Mouse (Mus musculus): ENCODE results near the gene Polr3b.
A peak's percentile ranks its signal among the peaks of the same experiment; 100 is the strongest.

Polr3b gene

GRCm38 (mm10) chr10:84611664-84612063, 10.4 kb upstream of the Polr3b start:
- DNase-seq: no peak

GRCm38 (mm10) chr10:84612281-84612680, 9.8 kb upstream of the Polr3b start:
- no peak for DNase-seq

DNA sequence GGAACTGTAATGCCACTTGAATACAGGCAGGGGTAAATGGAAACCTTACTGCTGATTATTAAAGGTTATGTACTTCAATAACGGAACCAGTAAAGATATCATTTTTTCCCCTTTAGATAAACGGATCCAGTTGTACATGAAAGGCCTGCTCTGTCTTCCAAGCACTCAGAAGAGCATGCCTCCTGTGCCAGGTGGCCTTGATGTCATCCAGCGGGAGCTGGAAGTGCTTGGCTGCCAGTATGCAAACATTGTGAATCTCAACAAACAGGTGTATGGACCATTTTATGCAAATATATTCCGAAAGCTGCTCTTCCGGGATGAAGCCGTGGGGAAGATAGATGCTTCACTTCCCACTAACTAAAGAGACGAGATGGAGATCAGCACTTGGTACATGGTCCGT, 8.7 kb upstream of the Polr3b start:
- no peak for DNase-seq

DNA sequence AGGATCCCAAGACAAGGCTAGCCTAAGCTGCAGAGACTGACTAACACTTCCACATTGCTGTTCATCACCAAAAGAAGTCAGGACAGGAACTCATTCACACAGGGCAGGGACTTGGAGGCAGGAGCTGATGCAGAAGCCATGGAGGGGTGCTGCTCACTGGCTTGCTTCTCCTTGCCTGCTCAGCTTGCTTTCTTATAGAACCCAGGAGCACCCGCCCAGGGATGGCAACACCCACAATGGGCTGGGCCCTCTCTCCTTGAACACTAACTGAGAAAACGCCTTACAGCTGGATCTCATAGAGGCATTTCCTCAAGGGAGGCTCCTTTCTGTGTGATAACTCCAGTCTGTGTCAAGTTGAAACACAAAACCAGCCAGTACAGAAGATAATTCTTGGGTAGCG, 7.0 kb upstream of the Polr3b start:
- DNase-seq: no peak

DNA sequence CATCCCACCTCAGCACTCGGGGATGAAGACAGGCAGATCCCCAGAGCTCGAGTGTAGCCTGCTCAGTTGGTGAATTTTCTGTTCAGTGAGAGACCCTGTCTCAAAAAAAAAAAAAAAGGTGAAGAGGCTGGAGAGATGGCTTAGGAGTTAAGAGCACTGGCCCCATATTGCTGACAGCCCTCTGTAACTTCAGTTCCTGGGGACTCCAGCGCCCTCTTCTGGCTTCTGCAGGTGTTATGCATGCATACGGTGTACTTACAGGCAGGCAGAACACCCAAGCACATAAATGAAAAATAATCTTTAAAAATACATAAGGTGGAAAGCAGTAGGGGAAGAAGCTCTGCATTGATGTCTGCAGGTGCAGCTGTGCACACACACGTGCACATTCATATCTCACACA, 9.1 kb downstream of the Polr3b start:
- no peak for DNase-seq

- DNase-seq: no peak
Measured at GRCm38 (mm10) chr10:84632005-84632404, 9.9 kb downstream of the Polr3b start.

DNA sequence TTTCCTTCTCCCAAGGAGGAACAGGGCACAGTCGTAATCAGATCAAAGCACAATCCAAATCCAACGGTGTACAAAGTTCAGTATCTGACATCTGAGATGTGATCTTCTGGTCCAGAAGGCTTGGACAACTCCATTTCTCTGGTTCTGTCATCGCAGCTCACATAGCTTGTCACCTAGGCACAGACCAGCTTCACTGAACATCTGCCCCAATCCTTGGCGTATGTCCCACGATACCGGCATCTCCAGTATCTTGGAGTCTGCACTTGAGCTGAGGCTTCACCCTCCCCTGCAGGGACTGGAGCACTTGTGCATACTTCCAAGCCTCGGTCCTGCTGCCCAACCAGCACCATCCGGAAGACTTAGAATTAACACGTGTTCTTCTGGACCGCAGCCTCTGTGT, 14.6 kb downstream of the Polr3b start:
- DNase-seq: no peak

GRCm38 (mm10) chr10:84638382-84638781, 16.3 kb downstream of the Polr3b start:
- no peak for DNase-seq

- DNase-seq: no peak
Measured at GRCm38 (mm10) chr10:84639525-84640287, 17.6 kb downstream of the Polr3b start.

- DNase-seq: no peak
Measured at GRCm38 (mm10) chr10:84640861-84641260, 18.8 kb downstream of the Polr3b start.

GRCm38 (mm10) chr10:84641576-84641975, 19.5 kb downstream of the Polr3b start:
- no peak for DNase-seq

GRCm38 (mm10) chr10:84645940-84646339, 23.8 kb downstream of the Polr3b start:
- DNase-seq: no peak

GRCm38 (mm10) chr10:84646506-84647102, 24.5 kb downstream of the Polr3b start:
- DNase-seq: peak; percentile 20

- DNase-seq: no peak
Measured at GRCm38 (mm10) chr10:84647264-84647663, 25.2 kb downstream of the Polr3b start.

DNA sequence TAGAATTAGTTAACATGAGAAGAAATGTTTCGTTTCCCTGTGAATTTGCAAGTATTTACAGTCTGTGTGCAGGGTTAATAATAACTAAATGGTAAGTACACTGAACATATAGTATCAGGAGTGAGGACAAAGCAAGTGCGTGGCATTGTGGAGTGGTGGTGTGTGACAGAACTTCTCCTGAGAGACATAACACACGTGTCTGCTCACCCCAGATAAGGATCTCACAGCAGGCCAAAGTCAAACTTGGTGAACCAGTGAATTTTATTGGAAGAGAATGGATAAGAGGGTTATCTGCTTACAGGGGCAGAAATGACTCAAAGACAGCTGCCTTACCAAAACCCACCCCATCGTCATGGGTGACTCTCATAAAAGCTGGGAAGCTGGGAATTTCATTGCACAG, 26.8 kb downstream of the Polr3b start:
- DNase-seq: no peak

- no peak for DNase-seq
Measured at GRCm38 (mm10) chr10:84654029-84654428, 31.9 kb downstream of the Polr3b start.

- DNase-seq: no peak
Measured at GRCm38 (mm10) chr10:84654731-84655130, 32.6 kb downstream of the Polr3b start.

DNA sequence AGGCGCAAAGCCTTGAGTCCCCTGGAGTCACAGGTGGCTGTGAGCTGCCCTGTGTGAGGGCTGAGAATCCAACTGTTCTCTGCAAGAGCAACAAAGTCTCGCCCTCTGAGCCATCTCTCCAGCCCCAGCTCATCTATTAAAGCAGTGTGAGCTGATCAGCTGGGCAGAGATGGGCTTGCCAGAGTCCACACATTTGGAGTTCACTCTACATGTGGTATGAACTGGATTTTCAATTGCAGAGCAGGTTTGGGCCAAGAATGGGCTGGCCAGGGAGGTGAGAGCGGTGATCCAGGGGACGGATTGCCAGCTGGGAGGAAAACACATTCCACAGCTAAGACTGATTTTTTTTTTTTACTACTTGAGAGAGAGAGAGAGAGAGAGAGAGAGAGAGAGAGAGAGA, 34.5 kb downstream of the Polr3b start:
- DNase-seq: no peak

DNA sequence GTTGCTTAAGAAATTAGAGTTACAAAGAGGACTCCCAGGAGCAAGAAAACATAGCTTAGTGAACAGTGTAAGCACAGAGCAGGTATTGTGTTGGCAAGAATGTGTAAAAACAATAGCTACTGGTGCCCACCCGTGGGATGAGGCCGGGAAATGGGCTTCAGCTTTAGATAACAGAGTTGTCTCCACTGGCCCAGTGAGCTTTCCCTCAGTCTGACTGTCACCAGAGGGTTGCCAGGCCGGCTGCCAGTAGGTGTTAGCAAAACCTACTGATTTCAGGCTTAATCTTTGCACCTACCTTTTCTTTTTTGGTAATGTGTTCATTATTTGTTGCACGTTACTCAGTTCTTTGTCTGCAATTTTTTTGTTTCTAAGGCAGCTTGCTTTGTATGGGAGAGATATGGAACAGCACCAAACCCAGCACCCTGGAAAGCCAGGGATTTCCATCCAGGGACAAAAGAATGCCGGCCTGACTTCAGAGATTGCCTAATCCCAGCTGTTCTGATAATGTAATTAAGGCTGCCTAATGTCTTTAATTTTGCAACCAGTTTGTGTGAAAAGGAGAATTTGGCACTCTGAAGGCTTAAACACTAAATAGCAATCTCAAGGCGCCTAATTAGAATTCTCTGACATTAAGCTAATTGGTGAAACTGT, 35.5 kb downstream of the Polr3b start:
- DNase-seq: no peak

GRCm38 (mm10) chr10:84658088-84658848, 36.2 kb downstream of the Polr3b start:
- DNase-seq: no peak

DNA sequence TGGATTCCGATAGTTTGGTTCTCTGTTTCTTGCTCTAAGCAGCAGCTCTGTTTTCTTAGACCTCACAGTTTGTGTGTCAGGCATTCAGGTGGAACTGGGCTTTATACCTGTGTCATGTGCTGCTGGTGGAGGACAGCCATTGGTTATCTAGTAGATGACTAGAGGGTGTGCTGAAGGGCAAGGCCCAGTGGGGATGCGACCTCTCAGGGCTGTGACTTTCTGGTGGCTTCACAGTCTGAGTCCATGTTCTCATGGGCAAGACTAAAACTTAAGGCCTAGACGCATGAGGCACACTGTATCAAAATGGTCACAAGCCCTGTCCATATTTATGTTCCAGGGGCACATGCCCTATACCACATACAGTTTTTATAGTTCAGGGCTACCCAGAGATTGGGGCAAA, 37.2 kb downstream of the Polr3b start:
- DNase-seq: no peak

DNA sequence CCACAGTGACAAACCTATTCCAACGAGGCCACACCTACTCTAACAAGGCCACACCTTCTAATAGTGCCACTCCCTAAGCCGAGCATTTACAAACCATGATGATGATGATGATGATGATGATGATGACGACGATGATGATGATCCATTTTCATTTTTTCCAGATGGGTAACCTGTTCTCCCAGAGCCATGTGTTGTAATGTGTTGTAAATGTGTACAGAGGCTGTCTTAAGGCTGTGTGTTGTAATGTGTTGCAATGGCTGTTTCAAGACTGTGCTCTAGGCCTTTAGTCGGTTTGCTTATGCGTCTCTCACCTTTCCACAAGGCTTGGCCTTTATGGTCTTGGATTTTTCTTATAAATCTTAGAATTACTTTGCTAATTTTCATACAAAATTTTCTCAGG, 40.0 kb downstream of the Polr3b start:
- DNase-seq: no peak

DNA sequence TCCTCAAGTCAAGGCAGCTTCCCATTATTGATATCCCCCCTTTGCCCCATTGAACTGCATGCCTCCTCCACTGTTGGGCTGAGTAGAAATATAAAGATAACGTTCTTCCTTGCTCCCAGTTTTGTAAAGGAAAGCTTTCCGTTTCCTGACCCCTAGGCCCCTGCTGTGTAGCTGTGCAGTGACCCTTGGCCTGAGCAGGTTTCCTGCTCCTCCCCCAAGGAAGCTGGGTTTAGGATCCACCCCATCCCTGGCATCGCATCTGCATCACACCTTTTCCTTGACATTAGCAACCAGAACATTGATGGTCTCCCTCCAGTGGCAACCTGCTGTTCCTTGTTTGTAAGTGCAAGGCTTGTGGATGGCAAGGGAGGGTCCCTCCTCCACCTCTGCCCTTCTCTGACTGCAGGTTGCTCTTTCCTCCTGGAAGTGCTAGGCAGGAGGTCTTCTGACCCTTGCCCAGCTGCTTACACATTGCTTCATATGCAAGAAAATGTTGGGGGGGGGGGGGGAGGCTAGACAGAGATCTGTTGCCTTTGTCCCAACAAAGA, 43.7 kb downstream of the Polr3b start:
- no peak for DNase-seq

Measured in cerebellum, adult 11-12 months (tissue).